Mouse (Mus musculus) CH12F3 (cell line): Measurements from ENCODE around the gene Rexo1.

Experiments used
- in situ Hi-C: fragments of 300-500 bp; cut with MboI; formaldehyde crosslinking; loops from 2 replicates; pipeline ENCODE4 v1.14.3; 2020; ENCODE audit warnings: low sequenced_read_pairs

Gene Rexo1

GRCm38 (mm10) chr10:80559431-80559830 is 1.9 kb downstream of the Rexo1 start:
- in situ Hi-C loops: no loop called here

GRCm38 (mm10) chr10:80557346-80557965 is 3.9 kb downstream of the Rexo1 start:
- in situ Hi-C loops: no loop called here

- in situ Hi-C loops: loop anchor here (5.0 kb wide), 1 partner anchor 107 kb away; no protein-coding TSS in a partner anchor
Observed at GRCm38 (mm10) chr10:80553997-80554396, 7.4 kb downstream of the Rexo1 start.

GRCm38 (mm10) chr10:80553575-80553974 is 7.8 kb downstream of the Rexo1 start:
- in situ Hi-C loops: loop anchor here (5.0 kb wide), 1 partner anchor 106 kb away; no protein-coding TSS in a partner anchor

GRCm38 (mm10) chr10:80552364-80552763 is 9.0 kb downstream of the Rexo1 start:
- in situ Hi-C loops: loop anchor here (5.0 kb wide), 1 partner anchor 105 kb away; no protein-coding TSS in a partner anchor

- in situ Hi-C loops: no loop called here
Observed at GRCm38 (mm10) chr10:80549279-80549678, 12.1 kb downstream of the Rexo1 start.

- in situ Hi-C loops: no loop called here
Observed at GRCm38 (mm10) chr10:80548428-80549006, 12.8 kb downstream of the Rexo1 start.

- in situ Hi-C loops: no loop called here
Observed at GRCm38 (mm10) chr10:80547539-80547938, 13.8 kb downstream of the Rexo1 start.

GRCm38 (mm10) chr10:80546945-80547344 is 14.4 kb downstream of the Rexo1 start:
- in situ Hi-C loops: no loop called here

GRCm38 (mm10) chr10:80545590-80545989 is 15.8 kb downstream of the Rexo1 start:
- in situ Hi-C loops: no loop called here

GRCm38 (mm10) chr10:80543873-80544272 is 17.5 kb downstream of the Rexo1 start:
- in situ Hi-C loops: no loop called here

GRCm38 (mm10) chr10:80539493-80539892 is 21.9 kb downstream of the Rexo1 start:
- in situ Hi-C loops: no loop called here

GRCm38 (mm10) chr10:80538710-80539394 is 22.5 kb downstream of the Rexo1 start, which contains the start of gene Atp8b3:
Atp8b3 (minus strand) TSS chr10:80539124.
- in situ Hi-C loops: no loop called here

GRCm38 (mm10) chr10:80538180-80538579 is 23.2 kb downstream of the Rexo1 start:
- in situ Hi-C loops: no loop called here

GRCm38 (mm10) chr10:80535711-80536110 is 25.6 kb downstream of the Rexo1 start:
- in situ Hi-C loops: no loop called here

GRCm38 (mm10) chr10:80535071-80535470 is 26.3 kb downstream of the Rexo1 start:
- in situ Hi-C loops: no loop called here

GRCm38 (mm10) chr10:80533704-80534103 is 27.7 kb downstream of the Rexo1 start:
- in situ Hi-C loops: no loop called here

- in situ Hi-C loops: no loop called here
Observed at GRCm38 (mm10) chr10:80532783-80533182, 28.6 kb downstream of the Rexo1 start.

GRCm38 (mm10) chr10:80526172-80526571 is 35.2 kb downstream of the Rexo1 start:
- in situ Hi-C loops: no loop called here

GRCm38 (mm10) chr10:80523299-80523698 is 38.1 kb downstream of the Rexo1 start:
- in situ Hi-C loops: no loop called here

GRCm38 (mm10) chr10:80519287-80519686 is 42.1 kb downstream of the Rexo1 start:
- in situ Hi-C loops: no loop called here

GRCm38 (mm10) chr10:80513739-80514138 is 47.6 kb downstream of the Rexo1 start:
- in situ Hi-C loops: no loop called here
